Mouse (Mus musculus): ENCODE measurements at regions not wholly inside any gene's neighbourhood (a gene's known extent, or its start where the extent isn't known, plus 50 kb on each side); places are given as distances from the start of the nearest gene placed in this dataset.

DNA sequence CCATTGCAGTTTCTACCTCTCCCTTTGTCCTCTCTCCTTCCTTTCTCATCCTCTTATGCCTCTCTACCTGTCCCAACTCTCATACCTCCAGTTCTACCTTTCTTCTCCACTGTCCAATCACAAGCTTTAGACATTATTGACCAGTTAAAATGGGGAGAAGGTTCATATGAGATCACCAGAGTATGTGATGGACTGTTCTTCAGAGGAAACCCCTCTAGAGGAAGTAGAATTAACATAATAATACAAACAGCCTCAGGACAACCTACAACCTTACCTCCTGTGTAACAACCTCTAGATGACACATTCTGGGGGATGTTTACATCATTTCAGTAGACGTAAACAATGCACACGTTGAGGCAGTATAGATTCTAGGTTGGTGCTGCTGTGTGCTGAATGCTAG, 1720.1 kb upstream of the Cntnap5a start:
- TF ChIP-seq CTCF (IDR thresholded peaks at IDR 0.05; ENCODE audit: borderline replicate concordance, extremely low read depth, insufficient read depth, insufficient read length) (no peak), POLR2A (IDR thresholded peaks at IDR 0.05; ENCODE audit: borderline replicate concordance, extremely low read depth, insufficient read depth, insufficient read length, poor library complexity, severe bottlenecking) (no peak)
